ENCODE assay signal across 29 mouse cellular contexts in the genomic region with DNA sequence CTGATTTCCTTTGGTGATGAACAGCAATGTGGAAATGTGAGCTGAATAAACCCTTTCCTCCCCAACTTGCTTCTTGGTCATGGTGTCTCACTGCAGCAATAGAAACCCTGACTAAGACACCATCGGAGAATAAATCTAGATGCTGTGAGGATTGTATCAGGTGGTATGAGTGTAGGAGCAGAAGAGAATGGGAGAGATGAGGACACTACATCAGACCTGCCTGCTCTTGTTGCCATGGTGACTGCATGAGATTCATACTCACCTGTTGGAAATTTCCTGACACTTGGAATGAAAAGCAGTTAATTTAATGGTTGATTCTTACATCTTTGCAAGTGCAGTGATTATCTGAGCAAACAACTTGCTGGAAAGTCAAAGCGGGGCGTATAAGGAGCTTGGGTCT. TPM values are rescaled to one million over a fixed set of nuclear protein-coding genes. Genes with fewer than 3 reads are reported as not detected.
DNase-seq lines count a peak whose midpoint lies in the region; ATAC-seq and TF ChIP-seq lines count a peak whose summit lies in the region.
"Had no signal": no experiment of that assay in that cellular context is flagged by ENCODE, and none has a peak within 500 bp of the region (broad histone marks: within the 10 kb centered on the region; RNA-seq: fewer than 3 reads in every experiment).

No protein-coding gene starts in this region.

- H3K4me1 ChIP-seq in forebrain, embryonic 16.5 days (replicated peaks; ENCODE audit: control insufficient read depth, insufficient read depth, low read length) = peaks cover 10% of the 10 kb centered on the region
- peaks cover 23% of the 10 kb centered on the region for H3K4me1 ChIP-seq in forebrain, embryonic 13.5 days
- peaks cover 1% of the 10 kb centered on the region; the same call in 1 of the 2 replicates for H3K4me1 ChIP-seq in hindbrain, postnatal 0 days (ENCODE audit: insufficient read depth, low read length)
- H3K4me1 ChIP-seq in hindbrain, embryonic 11.5 days (replicated peaks; ENCODE audit: control insufficient read depth, insufficient read depth, low read length) = peaks cover 4% of the 10 kb centered on the region; the same call in 1 of the 2 replicates
- H3K4me1 ChIP-seq in midbrain, postnatal 0 days (ENCODE audit: insufficient read depth, low read length) = peaks cover 3% of the 10 kb centered on the region; the same call in 1 of the 2 replicates

- H3K27me3 ChIP-seq in forebrain, embryonic 16.5 days (replicated peaks; ENCODE audit: control insufficient read depth, insufficient read depth, low read length) = no peaks in the 10 kb centered on the region
- no peaks in the 10 kb centered on the region for H3K27me3 ChIP-seq in forebrain, embryonic 13.5 days
- H3K27me3 ChIP-seq in hindbrain, postnatal 0 days (ENCODE audit: insufficient read depth, low read length) = no peaks in the 10 kb centered on the region
- H3K27me3 ChIP-seq in hindbrain, embryonic 11.5 days (ENCODE audit: control insufficient read depth, insufficient read depth, low read length) = no peaks in the 10 kb centered on the region
- H3K27me3 ChIP-seq in midbrain, postnatal 0 days (ENCODE audit: insufficient read depth, low read length) = no peaks in the 10 kb centered on the region
- H3K27me3 ChIP-seq: forebrain, embryonic 15.5 days had no signal

- H3K4me3 ChIP-seq in forebrain, embryonic 16.5 days (replicated peaks; ENCODE audit: low read length) = no peak overlapping the region
- no peak overlapping the region for H3K4me3 ChIP-seq in forebrain, embryonic 13.5 days
- H3K4me3 ChIP-seq in hindbrain, postnatal 0 days (ENCODE audit: low read length) = no peak overlapping the region
- no peak overlapping the region for H3K4me3 ChIP-seq in hindbrain, embryonic 11.5 days (ENCODE audit: low read depth, low read length)
- H3K4me3 ChIP-seq in midbrain, postnatal 0 days (ENCODE audit: low read depth, low read length) = no peak overlapping the region
- H3K4me3 ChIP-seq: forebrain, embryonic 10.5 days; forebrain, embryonic 15.5 days; gastrocnemius, adult 2 months; heart, embryonic 12.5 days; heart, embryonic 15.5 days; hindbrain, embryonic 10.5 days had no signal

- TF ChIP-seq CTCF in hindbrain, postnatal 0 days (IDR thresholded peaks at IDR 0.05; ENCODE audit: low read depth) = no peak
- TF ChIP-seq CTCF in midbrain, postnatal 0 days (IDR thresholded peaks at IDR 0.05) = no peak

- no peak overlapping the region for H3K9ac ChIP-seq in forebrain, embryonic 16.5 days (replicated peaks; ENCODE audit: low read depth, low read length)
- H3K9ac ChIP-seq in forebrain, embryonic 13.5 days = no peak overlapping the region
- no peak overlapping the region for H3K9ac ChIP-seq in hindbrain, postnatal 0 days (replicated peaks; ENCODE audit: low read length)
- H3K9ac ChIP-seq in hindbrain, embryonic 11.5 days (ENCODE audit: low read depth, low read length) = no peak overlapping the region
- no peak overlapping the region for H3K9ac ChIP-seq in midbrain, postnatal 0 days (replicated peaks; ENCODE audit: low read length, poor library complexity, severe bottlenecking)
- H3K9ac ChIP-seq: forebrain, embryonic 15.5 days; heart, embryonic 12.5 days; heart, embryonic 15.5 days had no signal

- no peaks in the 10 kb centered on the region for H3K9me3 ChIP-seq in forebrain, embryonic 16.5 days (ENCODE audit: control insufficient read depth, low read length)
- no peaks in the 10 kb centered on the region for H3K9me3 ChIP-seq in forebrain, embryonic 13.5 days (replicated peaks)
- no peaks in the 10 kb centered on the region for H3K9me3 ChIP-seq in hindbrain, postnatal 0 days (ENCODE audit: low read length)
- no peaks in the 10 kb centered on the region for H3K9me3 ChIP-seq in hindbrain, embryonic 11.5 days (ENCODE audit: control insufficient read depth, low read length)
- no peaks in the 10 kb centered on the region for H3K9me3 ChIP-seq in midbrain, postnatal 0 days (ENCODE audit: low read length)
- H3K9me3 ChIP-seq: forebrain, embryonic 10.5 days; forebrain, embryonic 15.5 days; heart, embryonic 12.5 days; heart, embryonic 15.5 days; hindbrain, embryonic 10.5 days had no signal

- H3K27ac ChIP-seq in forebrain, embryonic 16.5 days (ENCODE audit: low read length) = no peak overlapping the region
- H3K27ac ChIP-seq in forebrain, embryonic 13.5 days = no peak overlapping the region
- no peak overlapping the region for H3K27ac ChIP-seq in hindbrain, postnatal 0 days
- no peak overlapping the region for H3K27ac ChIP-seq in hindbrain, embryonic 11.5 days (ENCODE audit: low read depth, low read length)
- no peak overlapping the region for H3K27ac ChIP-seq in midbrain, postnatal 0 days (ENCODE audit: low read depth, low read length)
- H3K27ac ChIP-seq: forebrain, embryonic 10.5 days; forebrain, embryonic 15.5 days; gastrocnemius, adult 2 months; heart, embryonic 15.5 days; hindbrain, embryonic 10.5 days had no signal

- DNase-seq in hindbrain, postnatal 0 days (ENCODE audit: low spot score) = no peak
- no peak for DNase-seq in hindbrain, embryonic 11.5 days (ENCODE audit: low spot score)
- peak; percentile 61 for DNase-seq in brain, adult 2 months (ENCODE audit: low read depth, low spot score)
- peak; percentile 34 for DNase-seq in midbrain, postnatal 0 days (ENCODE audit: low spot score)
- DNase-seq: adrenal gland, adult 8-10 months; adrenal gland, postnatal 25 days; cerebellum, adult 18-20 months; cerebellum, adult 9-10 months; cerebellum, postnatal 14 days; gastrocnemius, adult 2 months; gastrocnemius, postnatal 14 days; heart, adult 18-20 months; heart, postnatal 10 days; heart, postnatal 36 days had no signal

- 86% methylated on average over 3 of the region's 3 CpGs for WGBS in forebrain, embryonic 16.5 days
- WGBS in forebrain, embryonic 13.5 days = 92% methylated on average over 3 of the region's 3 CpGs
- WGBS in hindbrain, postnatal 0 days = 85% methylated on average over 3 of the region's 3 CpGs
- 97% methylated on average over 3 of the region's 3 CpGs for WGBS in hindbrain, embryonic 11.5 days
- WGBS in midbrain, postnatal 0 days = 75% methylated on average over 3 of the region's 3 CpGs

- H3K36me3 ChIP-seq in forebrain, embryonic 16.5 days (ENCODE audit: control insufficient read depth, insufficient read depth) = no peaks in the 10 kb centered on the region
- no peaks in the 10 kb centered on the region for H3K36me3 ChIP-seq in forebrain, embryonic 13.5 days (ENCODE audit: poor library complexity, severe bottlenecking)
- H3K36me3 ChIP-seq in hindbrain, postnatal 0 days (ENCODE audit: insufficient read depth, low read length) = no peaks in the 10 kb centered on the region
- H3K36me3 ChIP-seq in hindbrain, embryonic 11.5 days (ENCODE audit: control insufficient read depth, insufficient read depth, low read length) = no peaks in the 10 kb centered on the region
- no peaks in the 10 kb centered on the region for H3K36me3 ChIP-seq in midbrain, postnatal 0 days (ENCODE audit: insufficient read depth, low read length)
- H3K36me3 ChIP-seq: forebrain, embryonic 10.5 days; forebrain, embryonic 15.5 days; heart, embryonic 12.5 days; heart, embryonic 15.5 days; hindbrain, embryonic 10.5 days had no signal

- ATAC-seq in forebrain, embryonic 16.5 days = peak; percentile 59; the same call in 1 of the 2 replicates
- ATAC-seq in forebrain, embryonic 13.5 days = no peak
- peak; percentile 59; the same call in 1 of the 2 replicates for ATAC-seq in hindbrain, postnatal 0 days
- no peak for ATAC-seq in hindbrain, embryonic 11.5 days (ENCODE audit: low FRiP score)
- ATAC-seq in midbrain, postnatal 0 days (ENCODE audit: low FRiP score) = 0 out of 2 replicates have a peak, but pooled peaks have one; percentile 64
- no peak for ATAC-seq in granulocyte monocyte progenitor cell, adult 5-6 weeks (replicated peaks; ENCODE audit: poor library complexity, severe bottlenecking)
- ATAC-seq: activated CD4-positive, CD25-positive, alpha-beta regulatory T cell, adult 4 months; forebrain, embryonic 15.5 days; hindbrain, embryonic 16.5 days; inflammation-experienced regulatory T-cells, adult 6 months had no signal

- no peak overlapping the region for H3K4me2 ChIP-seq in forebrain, embryonic 16.5 days (ENCODE audit: low read length)
- no peak overlapping the region for H3K4me2 ChIP-seq in forebrain, embryonic 13.5 days
- H3K4me2 ChIP-seq in hindbrain, postnatal 0 days (ENCODE audit: low read depth, low read length) = no peak overlapping the region
- H3K4me2 ChIP-seq in hindbrain, embryonic 11.5 days (replicated peaks; ENCODE audit: low read depth, low read length) = no peak overlapping the region
- no peak overlapping the region for H3K4me2 ChIP-seq in midbrain, postnatal 0 days (ENCODE audit: low read depth, low read length, poor library complexity, severe bottlenecking)
- H3K4me2 ChIP-seq: forebrain, embryonic 15.5 days; heart, embryonic 12.5 days; heart, embryonic 15.5 days had no signal

RNA-seq across cellular contexts. Expression of a gene that starts 48.1 kb away (rescaled TPM):
- polyA plus RNA-seq in forebrain, embryonic 16.5 days (2015; fragmentation: Nextera tagmentation; extraction: Ambion mirVana) = not detected in 2 replicates
- polyA plus RNA-seq in forebrain, embryonic 13.5 days (2015; fragmentation: Nextera tagmentation; extraction: Ambion mirVana) = not detected in 2 replicates
- total RNA-seq in hindbrain, postnatal 0 days (2014; rRNA removed) = not detected in 2 replicates
- polyA plus RNA-seq in hindbrain, postnatal 0 days (2015; fragmentation: Nextera tagmentation; extraction: Ambion mirVana) = not detected in 2 replicates
- not detected in 2 replicates for polyA plus RNA-seq in hindbrain, embryonic 11.5 days (2014; fragmentation: Nextera tagmentation; extraction: Ambion mirVana)
- total RNA-seq in midbrain, postnatal 0 days (2014; rRNA removed) = not detected in 2 replicates
- not detected in 2 replicates for polyA plus RNA-seq in midbrain, postnatal 0 days (2015; fragmentation: Nextera tagmentation; extraction: Ambion mirVana)
- total RNA-seq in granulocyte monocyte progenitor cell, adult 5-6 weeks (2014; fragmentation: Nextera tagmentation) = not detected in 2 replicates
- not detected in 2 replicates for total RNA-seq in granulocyte monocyte progenitor cell, adult 5-6 weeks (2017)
- total RNA-seq: adrenal gland, adult 8-10 months; adrenal gland, postnatal 25 days; gastrocnemius, adult 2 months; gastrocnemius, postnatal 14 days; gastrocnemius, postnatal 4 days; heart, adult 18-20 months; heart, postnatal 10 days; heart, postnatal 36 days had no signal
- polyA plus RNA-seq: activated CD4-positive, CD25-positive, alpha-beta regulatory T cell, adult 4 months; embryonic facial prominence, embryonic 11.5 days; embryonic facial prominence, embryonic 14.5 days; forebrain, embryonic 10.5 days; forebrain, embryonic 15.5 days; frontal cortex, adult 2 months; heart, embryonic 12.5 days; heart, embryonic 15.5 days; hindbrain, embryonic 10.5 days; hindbrain, embryonic 16.5 days; inflammation-experienced regulatory T-cells, adult 6 months had no signal

Comparison
In these comparisons a context has a peak if more than half of its experiments do, and no peak if none do; other contexts are left out.
1. ATAC-seq: peak in forebrain, embryonic 16.5 days (single experiment), hindbrain, postnatal 0 days (single experiment) and midbrain, postnatal 0 days (single experiment); none in forebrain, embryonic 13.5 days (single experiment), hindbrain, embryonic 11.5 days (single experiment) and granulocyte monocyte progenitor cell, adult 5-6 weeks (single experiment).
2. DNase-seq: peak in brain, adult 2 months (single experiment) and midbrain, postnatal 0 days (single experiment); none in hindbrain, postnatal 0 days (single experiment) and hindbrain, embryonic 11.5 days (single experiment).